Mouse (Mus musculus): ENCODE measurements around the gene Fbxw4.

The Fbxw4 gene

DNA sequence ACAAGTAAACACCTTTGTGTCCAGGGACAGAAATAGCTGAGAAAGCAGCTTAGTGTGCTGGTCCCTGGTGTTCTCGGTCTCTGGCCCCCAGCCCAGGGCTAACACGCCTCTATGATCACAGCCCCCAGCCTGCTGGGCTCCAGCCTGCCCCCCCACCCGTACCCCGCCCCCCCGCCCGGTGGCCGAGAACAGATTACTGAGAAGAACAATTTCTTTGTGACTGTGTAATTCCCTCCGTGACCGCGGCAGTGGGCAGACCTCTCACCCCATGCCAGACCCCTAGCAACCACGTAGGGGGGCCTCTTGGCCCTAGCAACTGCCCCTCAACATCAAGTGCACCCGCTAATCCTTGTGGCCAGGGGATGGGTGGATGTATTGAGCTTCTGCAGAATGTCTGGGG lies 79.9 kb downstream of the Fbxw4 start:
- DNase-seq (ENCODE audit: low read depth, low spot score) = no peak

DNA sequence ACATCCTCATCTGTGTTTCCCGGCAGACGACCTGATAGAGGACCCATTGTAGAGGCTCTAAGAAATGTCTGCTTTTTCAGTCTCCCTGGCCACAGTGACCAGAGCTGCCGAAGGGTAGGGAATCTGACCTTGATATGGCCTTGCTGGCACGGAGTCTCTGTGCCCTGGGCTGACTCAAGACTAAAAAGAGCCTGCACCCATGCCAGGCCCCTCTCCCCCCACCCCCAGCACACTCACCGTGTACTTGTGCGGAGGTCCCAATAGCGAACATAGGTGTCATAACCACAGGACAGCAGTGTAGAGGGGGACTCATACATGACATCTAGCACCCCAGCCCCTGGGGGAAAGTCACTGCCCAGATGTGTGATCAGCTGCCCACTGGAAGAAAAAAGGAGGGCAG lies 80.7 kb downstream of the Fbxw4 start:
- no peak for DNase-seq (ENCODE audit: low read depth, low spot score)

- DNase-seq (ENCODE audit: low read depth, low spot score) = no peak
Observed at GRCm38 (mm10) chr19:45578976-45579375, 81.1 kb downstream of the Fbxw4 start.

GRCm38 (mm10) chr19:45577141-45577750 lies 82.9 kb downstream of the Fbxw4 start:
- no peak for DNase-seq (ENCODE audit: low read depth, low spot score)

- DNase-seq (ENCODE audit: low read depth, low spot score) = no peak
Observed at GRCm38 (mm10) chr19:45575632-45576001, 84.5 kb downstream of the Fbxw4 start.

DNA sequence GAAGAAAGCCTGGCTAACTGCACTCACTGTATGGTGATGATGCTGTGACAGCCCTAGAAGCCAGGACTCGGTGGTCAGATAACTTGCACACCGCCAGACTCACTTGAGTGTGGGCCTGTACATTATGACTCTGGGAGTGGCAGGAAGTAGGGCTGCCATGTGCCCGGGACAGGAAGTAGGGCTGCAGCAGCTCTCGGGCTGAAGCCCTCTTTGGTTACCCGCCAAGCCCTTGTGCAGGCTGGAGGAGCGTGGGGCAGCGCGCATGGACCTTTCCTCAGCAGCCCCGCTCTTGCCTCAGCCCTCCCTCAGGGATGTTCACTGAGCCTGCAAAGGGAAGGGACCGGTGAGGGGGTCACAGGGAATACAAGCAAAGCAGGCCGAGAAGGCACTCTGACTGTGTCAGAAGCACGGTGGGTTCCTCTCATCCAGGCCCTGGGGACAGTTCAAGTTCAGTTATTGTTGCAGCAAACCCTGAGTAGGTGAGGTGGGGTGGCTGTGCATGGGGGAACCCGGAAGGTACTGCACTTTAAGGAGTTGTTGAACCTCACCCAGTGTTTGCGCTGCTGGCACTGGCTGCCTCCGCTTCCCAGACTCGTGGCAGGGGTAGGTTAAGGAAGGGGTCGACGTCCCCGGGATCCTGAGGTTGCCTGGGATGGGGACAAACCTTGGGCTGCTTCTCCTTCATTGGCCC lies 85.0 kb downstream of the Fbxw4 start:
- no peak for DNase-seq (ENCODE audit: low read depth, low spot score)

- DNase-seq (ENCODE audit: low read depth, low spot score) = no peak
Observed at GRCm38 (mm10) chr19:45574339-45574898, 85.7 kb downstream of the Fbxw4 start.

DNA sequence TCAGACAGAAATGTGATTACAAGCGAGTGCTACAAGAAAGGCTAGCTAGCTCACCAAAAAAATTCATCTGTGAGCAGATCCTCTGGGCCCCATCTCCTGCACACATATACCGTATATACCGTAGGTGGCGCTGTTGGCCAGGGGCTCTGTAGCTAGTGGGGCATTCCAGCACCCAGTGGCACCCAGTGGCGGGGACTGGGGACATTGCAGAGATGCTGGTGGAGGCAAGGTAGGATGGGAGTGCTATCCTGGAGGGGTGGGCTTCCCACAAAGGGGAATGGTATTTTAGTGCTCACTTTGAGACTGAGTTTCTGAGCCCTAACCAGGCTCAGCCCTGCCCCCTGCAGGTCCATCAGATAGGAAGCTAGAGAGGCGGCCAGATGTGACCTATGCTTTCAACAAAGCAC lies 86.2 kb downstream of the Fbxw4 start:
- peak; percentile 86 for DNase-seq (ENCODE audit: low read depth, low spot score)

GRCm38 (mm10) chr19:45573033-45573432 lies 87.1 kb downstream of the Fbxw4 start:
- DNase-seq (ENCODE audit: low read depth, low spot score) = no peak

GRCm38 (mm10) chr19:45567367-45567766 lies 92.7 kb downstream of the Fbxw4 start:
- no peak for DNase-seq (ENCODE audit: low read depth, low spot score)

DNA sequence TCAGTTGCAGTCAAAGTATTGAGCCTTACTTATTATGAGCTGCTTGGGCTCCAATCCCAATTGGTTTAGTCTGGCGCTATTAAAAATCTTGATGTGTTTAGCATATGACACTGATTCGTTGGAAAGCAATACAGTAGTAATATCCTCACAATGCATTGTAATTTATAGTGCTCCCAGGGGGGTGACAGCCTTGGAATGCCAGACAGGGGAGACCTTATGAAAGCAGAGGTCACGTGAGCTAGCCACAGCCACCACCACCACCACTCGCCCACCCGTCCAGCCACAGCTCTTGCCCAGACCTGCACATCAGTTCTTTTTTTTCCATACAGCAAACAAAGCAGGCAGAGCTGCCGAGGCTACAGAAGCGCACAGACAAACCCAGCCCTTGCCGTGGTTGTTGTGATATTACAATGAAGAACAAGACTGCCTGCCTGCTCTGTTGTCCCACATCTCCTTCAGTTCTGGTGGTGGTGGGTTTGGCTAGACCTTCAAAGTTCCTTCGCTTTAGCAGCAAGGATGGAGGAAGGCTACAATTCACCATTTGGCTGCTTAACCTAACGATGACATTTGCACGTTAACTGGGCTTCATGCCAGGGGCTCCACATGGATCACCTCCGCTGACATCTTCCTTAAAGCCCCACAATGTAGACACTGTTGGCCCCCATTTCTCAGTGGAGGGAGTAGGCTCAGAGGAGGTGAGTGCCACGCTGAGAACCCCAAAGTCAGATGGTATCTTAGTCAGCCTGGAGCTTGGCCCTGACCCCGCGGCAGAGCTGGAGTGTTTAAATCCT lies 94.0 kb downstream of the Fbxw4 start:
- DNase-seq (ENCODE audit: low read depth, low spot score) = no peak

- peak; percentile 92 for DNase-seq (ENCODE audit: low read depth, low spot score)
Observed at GRCm38 (mm10) chr19:45560153-45560890, 99.8 kb downstream of the Fbxw4 start, which contains the start of the genes Poll and Gm17018. Poll (minus strand) TSS chr19:45560531. Gm17018 (plus strand) TSS chr19:45560615.

- DNase-seq (ENCODE audit: low read depth, low spot score) = no peak
Observed at GRCm38 (mm10) chr19:45554136-45554535, 106.0 kb downstream of the Fbxw4 start.

GRCm38 (mm10) chr19:45552187-45552586 lies 107.9 kb downstream of the Fbxw4 start:
- DNase-seq (ENCODE audit: low read depth, low spot score) = no peak

GRCm38 (mm10) chr19:45549948-45550347 lies 110.2 kb downstream of the Fbxw4 start:
- no peak for DNase-seq (ENCODE audit: low read depth, low spot score)

DNA sequence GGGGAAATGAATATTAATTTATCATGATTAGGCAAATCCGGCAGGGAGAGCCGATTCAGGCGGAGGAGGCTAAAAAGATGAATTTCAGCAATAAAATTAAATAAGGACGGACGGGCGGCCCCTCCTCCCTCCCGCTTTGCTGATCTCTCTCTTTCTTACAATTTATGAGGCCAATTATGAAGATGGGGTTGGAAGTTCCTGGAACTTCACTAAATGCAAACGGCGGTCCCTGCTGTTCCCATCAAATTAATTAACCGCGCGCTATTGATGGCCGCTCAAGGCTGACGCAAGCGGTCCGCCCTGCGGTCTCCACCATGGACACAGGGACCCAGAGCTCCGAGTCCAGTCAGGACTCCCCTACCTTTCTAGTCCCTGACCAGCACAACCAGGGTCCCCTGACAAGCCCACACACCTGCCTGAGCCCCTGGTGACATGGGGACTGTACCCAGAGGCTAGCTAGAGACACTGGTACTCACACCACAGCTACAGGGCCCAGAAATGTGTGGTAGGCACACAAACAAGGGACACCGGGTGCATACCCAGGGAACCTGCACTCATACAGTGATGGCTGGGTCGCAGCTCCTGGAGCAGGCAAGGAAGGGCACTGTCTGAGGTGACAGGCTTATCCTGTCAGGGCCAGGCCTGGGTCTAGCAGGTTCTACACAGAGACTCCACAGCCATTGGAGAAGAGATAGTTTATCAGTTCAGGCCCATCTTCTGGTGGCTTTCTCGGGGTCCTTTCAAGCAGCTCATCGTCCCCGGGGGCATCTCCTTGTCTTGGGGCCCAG lies 110.8 kb downstream of the Fbxw4 start:
- no peak for DNase-seq (ENCODE audit: low read depth, low spot score)

- DNase-seq (ENCODE audit: low read depth, low spot score) = peak; percentile 75
Observed at GRCm38 (mm10) chr19:45548196-45548595, 111.9 kb downstream of the Fbxw4 start.

GRCm38 (mm10) chr19:45544925-45545321 lies 115.2 kb downstream of the Fbxw4 start:
- peak; percentile 83 for DNase-seq (ENCODE audit: low read depth, low spot score)

DNA sequence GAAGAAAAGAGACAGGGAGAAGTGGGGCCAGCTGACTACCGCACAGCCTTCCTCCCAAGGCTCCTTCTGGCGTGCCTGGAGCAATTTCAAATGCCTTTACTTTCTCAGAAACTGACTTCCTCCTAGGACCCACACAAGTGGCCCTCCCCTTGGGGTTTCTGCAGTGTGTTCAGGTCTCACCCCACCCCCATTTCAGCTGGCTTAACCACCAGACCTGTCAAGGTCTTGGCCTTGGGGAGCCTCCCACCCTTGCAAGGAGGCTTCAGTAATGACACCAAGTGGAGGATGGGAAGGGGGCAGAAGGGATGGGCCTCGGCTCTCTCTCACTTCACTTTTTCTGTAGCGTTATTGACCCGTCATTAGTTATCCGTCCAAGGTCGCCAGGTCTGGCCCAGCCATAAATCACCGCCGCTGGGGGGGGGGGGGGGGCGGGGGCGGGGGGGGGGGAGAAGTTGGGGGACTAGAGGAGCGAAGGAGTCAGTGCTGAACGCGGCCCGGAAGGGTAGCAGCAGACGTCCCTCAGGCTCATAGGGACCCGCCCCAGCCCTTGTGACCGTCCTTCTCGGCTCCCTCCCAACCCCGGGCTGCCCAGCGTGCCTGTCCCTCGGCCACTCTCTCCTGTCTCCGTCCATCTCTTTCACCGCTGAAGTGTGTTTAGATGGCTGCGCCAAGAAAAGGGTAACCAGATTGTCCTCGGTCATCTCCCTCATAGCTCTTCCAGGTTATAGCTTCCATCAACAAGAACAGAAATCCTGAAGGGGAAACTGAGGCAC lies 115.8 kb downstream of the Fbxw4 start:
- DNase-seq (ENCODE audit: low read depth, low spot score) = peak; percentile 21

DNA sequence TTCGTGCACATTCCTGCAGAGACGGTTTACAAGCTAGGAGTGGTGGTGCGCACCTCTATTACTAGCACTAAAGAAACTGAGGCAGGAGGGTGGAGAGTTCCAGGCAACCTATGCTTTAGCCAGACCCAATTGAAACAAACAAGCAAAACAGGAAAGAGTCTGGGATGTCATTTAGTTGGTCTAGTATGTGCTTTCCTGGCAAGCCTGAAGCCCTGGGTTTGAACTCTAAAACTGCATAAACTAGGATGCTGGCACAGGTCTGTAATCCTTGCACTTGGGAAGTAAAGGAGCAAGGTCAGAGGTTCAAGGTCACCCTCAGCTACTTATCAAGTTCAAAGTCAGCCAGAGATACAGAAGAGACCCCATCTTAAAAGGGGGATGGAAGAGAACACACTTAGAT lies 118.1 kb downstream of the Fbxw4 start:
- DNase-seq (ENCODE audit: low read depth, low spot score) = no peak
